Mouse (Mus musculus) erythroblast, adult 5-6 weeks (primary cell): ENCODE results near the gene Rfx2. TPM values are rescaled to one million over a fixed set of nuclear protein-coding genes. Genes with fewer than 3 reads are reported as not detected.

Experiments
- ATAC-seq: replicated peaks from 2 replicates; pipeline ENCODE4 v1.8.0; 2016; ENCODE audit warnings: moderate number of reproducible peaks, mild to moderate bottlenecking, moderate TSS enrichment, inconsistent platforms; ENCODE audit not compliant: poor library complexity, low FRiP score, severe bottlenecking
- total RNA-seq, 2 experiments: library from RNA; stranded (forward) in 1 of 2; stranded (reverse) in 1 of 2; fragments of 150-400 nt in 1 of 2; fragments of 200-764, 138-1000 nt in 1 of 2; gene quantifications; 2 replicates each; pipeline versions ENCODE4 v1.2.3 to v1.2.4; 2015 to 2017; ENCODE audit warnings: low replicate concordance in 2 of 2

The Rfx2 gene
- total RNA-seq, 2 experiments from 2014 or later: 21.5 to 39.6 TPM

- ATAC-seq: no peak
Observed at GRCm38 (mm10) chr17:56840524-56840923, 9.7 kb upstream of the Rfx2 start.

DNA sequence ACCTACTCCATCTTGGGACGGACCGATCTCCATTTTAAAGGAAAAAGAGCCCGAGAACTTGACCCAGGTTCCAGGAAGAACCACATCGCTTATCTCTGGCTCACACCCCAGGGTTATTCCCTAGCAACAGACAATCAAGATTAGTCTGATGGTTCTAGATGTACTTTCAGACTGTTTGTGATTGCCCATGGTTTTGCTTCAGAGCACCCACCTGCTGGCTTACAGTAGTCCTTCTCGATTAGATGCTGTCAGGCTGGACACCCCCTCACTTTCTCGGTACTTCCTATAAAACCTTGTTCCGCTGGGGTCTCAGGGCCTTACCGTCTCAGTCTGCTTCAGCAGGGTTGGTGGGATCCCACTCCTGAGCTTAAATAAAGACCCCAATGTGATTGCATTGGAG lies 5.5 kb upstream of the Rfx2 start:
- ATAC-seq: no peak

DNA sequence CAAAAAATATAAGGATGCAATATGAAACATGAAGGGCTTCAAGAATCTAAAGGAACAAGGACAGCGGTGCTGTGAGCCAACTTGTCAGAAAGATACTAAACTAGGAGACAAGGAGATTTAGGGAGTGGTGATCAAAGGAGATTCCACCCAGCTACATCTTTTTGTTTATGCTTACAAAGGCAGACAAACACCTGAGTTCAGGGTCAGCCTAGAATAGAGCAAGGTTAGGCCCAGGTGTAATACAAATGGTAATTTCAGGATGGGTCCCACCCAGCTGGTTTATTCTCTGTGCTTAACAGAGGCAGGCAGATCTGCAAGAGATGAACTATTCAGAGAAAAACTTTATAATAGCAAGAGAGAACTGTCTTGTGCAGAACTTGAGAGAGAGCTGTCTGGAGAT lies 2.6 kb upstream of the Rfx2 start:
- no peak for ATAC-seq

DNA sequence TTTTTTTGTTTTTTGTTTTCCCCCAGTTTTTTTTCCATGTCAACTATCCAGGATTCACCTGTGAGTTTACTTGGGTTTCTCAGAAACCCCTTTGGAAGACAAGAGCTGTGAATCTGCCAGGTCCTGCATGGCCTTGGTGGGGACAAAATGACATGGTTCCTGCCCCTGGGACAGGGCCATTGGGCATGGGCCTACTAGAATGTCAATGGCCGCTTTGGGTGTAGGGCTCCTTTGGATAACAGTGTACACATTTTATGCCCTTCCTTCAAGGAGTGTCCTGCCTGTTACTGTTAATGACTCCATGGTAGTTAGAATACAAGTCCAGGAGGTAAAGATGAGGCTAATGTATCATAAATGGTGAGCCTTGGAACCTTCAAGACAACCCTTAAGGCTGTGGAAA lies 2.1 kb upstream of the Rfx2 start:
- ATAC-seq: no peak

GRCm38 (mm10) chr17:56831111-56831816 lies 451 bp upstream of the Rfx2 start:
- ATAC-seq: peak; percentile 82

- ATAC-seq: no peak
Observed at GRCm38 (mm10) chr17:56829795-56830194, 1.0 kb downstream of the Rfx2 start.

- ATAC-seq: no peak
Observed at GRCm38 (mm10) chr17:56829171-56829570, 1.6 kb downstream of the Rfx2 start.

- ATAC-seq: peak; percentile 69
Observed at GRCm38 (mm10) chr17:56826718-56827117, 4.1 kb downstream of the Rfx2 start.

GRCm38 (mm10) chr17:56823352-56823751 lies 7.5 kb downstream of the Rfx2 start:
- no peak for ATAC-seq

- ATAC-seq: no peak
Observed at GRCm38 (mm10) chr17:56822380-56822779, 8.4 kb downstream of the Rfx2 start.

DNA sequence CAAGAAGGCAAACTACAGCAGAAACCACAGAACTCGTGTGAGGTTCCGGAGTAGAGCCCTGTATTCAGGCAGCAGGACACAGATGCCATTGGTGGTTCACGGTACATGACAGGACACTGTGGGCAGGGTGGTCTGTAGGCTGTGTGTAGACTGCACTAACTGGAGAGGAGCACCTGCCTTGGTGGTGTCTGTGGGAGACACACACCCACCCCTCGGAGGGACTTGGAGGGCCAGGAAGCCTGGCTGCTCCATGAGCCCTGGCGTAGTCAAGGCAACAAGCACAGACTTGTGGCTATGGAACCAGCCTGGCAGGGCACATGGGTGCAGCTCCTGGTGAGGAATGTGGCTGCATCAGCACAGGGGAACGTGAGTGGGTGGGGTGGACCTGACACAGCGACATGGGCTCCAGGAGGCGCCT lies 11.1 kb downstream of the Rfx2 start:
- ATAC-seq: peak; percentile 41

GRCm38 (mm10) chr17:56819032-56819545 lies 11.7 kb downstream of the Rfx2 start:
- no peak for ATAC-seq

DNA sequence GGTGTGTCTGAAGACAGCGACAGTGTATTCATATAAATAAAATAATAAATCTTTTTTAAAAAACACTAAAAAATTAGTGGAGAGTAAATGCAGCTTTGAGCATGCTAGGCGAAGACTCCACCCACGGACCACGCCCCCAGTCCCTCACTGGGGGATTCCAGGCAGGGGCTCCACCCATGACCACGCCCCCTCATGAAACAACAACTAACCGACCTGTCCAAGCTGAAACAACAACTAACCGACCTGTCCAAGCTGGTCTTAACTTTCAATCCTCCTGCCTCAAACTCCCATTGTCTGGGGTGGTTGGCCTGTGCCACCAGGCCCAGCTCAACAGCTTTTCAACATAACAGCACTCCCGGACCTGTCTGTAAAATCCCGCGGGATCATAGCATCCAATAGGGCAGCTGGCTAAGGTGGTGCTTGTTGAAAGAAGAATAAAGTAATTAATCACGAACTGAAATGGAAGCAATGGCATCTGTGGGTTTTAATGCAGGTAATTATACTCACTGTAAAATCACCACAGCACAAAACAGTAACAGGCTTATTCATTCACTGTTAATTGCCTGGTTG lies 12.7 kb downstream of the Rfx2 start:
- ATAC-seq: peak; percentile 77

DNA sequence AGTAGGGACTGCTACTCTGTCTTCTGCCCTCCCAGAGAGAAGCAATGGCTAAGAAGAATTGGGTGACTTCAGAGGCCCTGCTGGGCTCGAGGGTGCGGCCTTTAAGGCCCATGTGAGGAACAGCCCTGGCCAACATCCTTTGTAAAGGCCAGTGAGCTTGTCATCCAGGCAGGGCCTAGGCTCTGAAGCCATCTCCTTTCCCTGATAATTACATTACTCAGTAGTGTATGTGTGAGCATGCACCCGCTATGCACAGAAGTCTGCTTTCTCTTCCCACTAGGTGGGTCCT lies 15.8 kb downstream of the Rfx2 start:
- ATAC-seq: no peak

DNA sequence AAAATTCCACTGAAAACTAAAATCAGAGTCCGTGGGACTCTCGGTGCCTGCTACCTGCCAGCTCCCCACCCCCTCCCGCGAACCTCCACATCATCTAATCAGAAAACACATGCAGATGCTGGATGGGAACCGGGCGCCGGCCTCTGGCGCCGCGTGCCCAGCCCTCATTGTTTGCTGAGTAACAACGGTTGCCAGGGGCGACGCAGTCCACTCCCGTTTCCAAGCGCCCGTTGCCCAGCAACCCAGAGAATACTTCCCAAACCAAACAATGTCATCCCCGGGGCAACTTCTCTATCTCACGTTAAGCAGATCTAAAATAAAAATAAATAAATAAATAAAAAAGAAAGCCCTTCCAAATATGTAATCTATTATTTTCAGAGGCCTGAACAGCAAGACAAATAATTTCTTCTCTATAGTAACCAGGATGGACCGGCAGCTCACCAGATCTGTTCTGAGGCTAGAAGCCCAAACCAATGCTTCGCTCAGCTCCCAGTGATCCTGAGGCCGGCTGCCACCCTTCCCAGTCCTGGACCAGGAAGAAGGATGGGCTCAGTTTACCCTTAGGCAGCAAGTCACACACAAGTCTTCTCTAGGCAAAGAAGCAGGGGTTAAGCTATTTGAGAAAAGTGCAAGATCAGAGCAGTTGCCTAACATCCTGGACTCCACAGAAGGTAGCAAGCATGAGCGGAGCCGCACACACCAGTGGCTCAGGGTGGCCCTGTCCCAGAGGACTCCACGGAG lies 16.3 kb downstream of the Rfx2 start:
- no peak for ATAC-seq

GRCm38 (mm10) chr17:56810245-56810644 lies 20.6 kb downstream of the Rfx2 start:
- 0 out of 2 replicates have a peak, but pooled peaks have one; percentile 12 for ATAC-seq

GRCm38 (mm10) chr17:56808518-56808917 lies 22.3 kb downstream of the Rfx2 start:
- ATAC-seq: peak; percentile 66

DNA sequence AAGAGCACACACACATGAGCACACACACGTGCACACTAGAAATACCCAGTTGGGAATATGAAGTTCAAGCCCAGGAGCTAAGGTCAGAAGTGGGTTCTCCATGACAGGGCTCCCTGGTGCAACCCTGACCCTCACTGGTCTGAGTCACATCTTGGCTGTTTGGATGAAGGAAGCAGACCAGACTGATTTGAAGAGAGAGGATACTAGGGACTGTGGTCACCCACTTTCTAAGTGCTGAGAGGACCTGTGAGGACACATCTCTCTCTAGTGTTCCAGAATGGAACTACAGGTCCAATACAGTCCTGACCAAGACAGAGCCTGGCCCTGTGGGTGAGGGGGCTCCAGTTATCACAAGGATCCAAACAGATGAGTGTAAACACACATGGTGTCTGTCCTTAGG lies 25.0 kb downstream of the Rfx2 start:
- ATAC-seq: no peak

GRCm38 (mm10) chr17:56804952-56805351 lies 25.9 kb downstream of the Rfx2 start:
- ATAC-seq: no peak

DNA sequence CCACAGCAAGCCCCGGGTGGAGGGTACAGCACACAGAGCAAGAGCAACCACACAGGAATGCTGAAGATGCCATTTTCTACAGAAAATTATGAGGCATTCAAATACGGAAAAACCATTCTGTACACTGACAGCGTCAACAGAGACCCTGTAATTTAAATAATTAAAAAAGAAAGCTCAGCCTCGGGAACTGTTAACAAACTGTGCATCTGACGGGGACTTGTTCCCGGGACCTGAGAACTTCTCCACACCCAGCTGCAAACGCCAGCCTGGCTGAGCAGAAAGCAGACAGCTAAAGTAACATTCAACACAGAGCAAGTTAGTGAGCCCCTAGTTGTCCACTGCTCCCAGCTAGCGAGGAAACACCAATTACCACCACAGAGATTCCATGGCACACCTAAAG lies 28.7 kb downstream of the Rfx2 start:
- ATAC-seq: no peak

- ATAC-seq: no peak
Observed at GRCm38 (mm10) chr17:56799276-56799675, 31.5 kb downstream of the Rfx2 start.
